Mouse (Mus musculus) G1E (cell line): ENCODE data around the gene Tpcn1. TPM values are rescaled to one million over a fixed set of nuclear protein-coding genes. Genes with fewer than 3 reads are reported as not detected.

Experiments
- ATAC-seq: 2 replicates; pipeline ENCODE4 v1.8.0; 2016; ENCODE audit warnings: mild to moderate bottlenecking; ENCODE audit not compliant: insufficient number of reproducible peaks, poor library complexity, low FRiP score, severe bottlenecking; ENCODE audit errors: extremely low read depth
- DNase-seq: peaks from one replicate; pipeline ENCODE4 v3.0.0; 2012; ENCODE audit warnings: low spot score
- H3K27me3 ChIP-seq: 2 replicates; pipeline ENCODE4 v1.6.1; 2012; ENCODE audit warnings: mild to moderate bottlenecking, low read length, inconsistent platforms; ENCODE audit not compliant: insufficient read depth
- H3K36me3 ChIP-seq: replicated peaks from 2 replicates; pipeline ENCODE3; 2012; ENCODE audit warnings: mild to moderate bottlenecking, inconsistent platforms
- H3K4me1 ChIP-seq: 2 replicates; pipeline ENCODE4 v1.6.1; 2012; ENCODE audit warnings: low read depth, low read length, inconsistent platforms, mixed read lengths; ENCODE audit not compliant: insufficient read depth
- H3K4me3 ChIP-seq: 2 replicates; pipeline ENCODE4 v1.5.1; 2012; ENCODE audit warnings: low read depth, mild to moderate bottlenecking, inconsistent platforms, low read length, moderate library complexity, mixed read lengths
- H3K9me3 ChIP-seq: replicated peaks from 2 replicates; pipeline ENCODE4 v1.6.1; 2012; ENCODE audit warnings: inconsistent platforms
- CTCF ChIP-seq: IDR thresholded peaks from 2 replicates; pipeline ENCODE4 v1.5.1; 2012; ENCODE audit warnings: low read depth, low read length, inconsistent platforms, mixed read lengths
- GATA1 ChIP-seq: IDR thresholded peaks from 2 replicates; pipeline ENCODE4 v1.6.1; 2012; ENCODE audit warnings: borderline replicate concordance, low read length, inconsistent platforms, mixed read lengths
- GATA2 ChIP-seq: IDR thresholded peaks from 2 replicates; pipeline ENCODE4 v1.6.1; 2012; ENCODE audit warnings: low read depth, low read length, inconsistent platforms, borderline replicate concordance
- POLR2AphosphoS5 ChIP-seq: IDR thresholded peaks from 2 replicates; pipeline ENCODE4 v1.6.1; 2012; ENCODE audit warnings: low read depth, low read length, inconsistent platforms; ENCODE audit not compliant: insufficient replicate concordance
- TAL1 ChIP-seq: conservative IDR thresholded peaks from 2 replicates; pipeline ENCODE4 v1.6.1; 2012; ENCODE audit warnings: low read depth, low read length, inconsistent platforms, mixed read lengths
- polyA plus RNA-seq: library from polyadenylated mRNA; stranded (reverse); fragments of >175 nt; gene quantifications from 2 replicates; pipeline ENCODE4 v1.2.3, GENCODE M21; 2012
- total RNA-seq, 2 experiments: library from RNA; stranded (forward) in 1 of 2; stranded (reverse) in 1 of 2; fragments of 200-1000 nt in 1 of 2; fragments of >200 nt in 1 of 2; fragmentation: Nextera tagmentation in 1 of 2; gene quantifications; 2 replicates each; pipeline ENCODE4 v1.2.3; 2014 to 2017

Tpcn1 gene
- total and polyA plus RNA-seq, 3 experiments, result 3.2 to 51.6 (median 33.2) TPM

GRCm38 (mm10) chr5:120495064-120495702 lies 93.3 kb downstream of the Tpcn1 start:
- TF ChIP-seq GATA2 (no peak), GATA1 (no peak), TAL1 (no peak), POLR2AphosphoS5 (no peak), CTCF (no peak)
- Histone ChIP-seq H3K4me3 (no peak overlapping the region), H3K27me3 (no peaks in the 10 kb centered on the region), H3K9me3 (no peaks in the 10 kb centered on the region), H3K4me1 (peaks cover 10% of the 10 kb centered on the region), H3K36me3 (peaks cover 94% of the 10 kb centered on the region)
- ATAC-seq (no peak), DNase-seq (no peak)

- Histone ChIP-seq H3K36me3 (peaks cover 92% of the 10 kb centered on the region), H3K4me3 (no peak overlapping the region)
- no peak for TF ChIP-seq GATA1
- TF ChIP-seq TAL1, result no peak
- TF ChIP-seq POLR2AphosphoS5, result no peak
- TF ChIP-seq CTCF, result no peak
- no peak for TF ChIP-seq GATA2
Observed at GRCm38 (mm10) chr5:120493873-120494395, 94.5 kb downstream of the Tpcn1 start.

GRCm38 (mm10) chr5:120493440-120493839 lies 95.0 kb downstream of the Tpcn1 start:
- TF ChIP-seq TAL1, result no peak
- no peak for TF ChIP-seq POLR2AphosphoS5
- no peak for TF ChIP-seq GATA2
- no peak for TF ChIP-seq GATA1
- TF ChIP-seq CTCF, result no peak
- Histone ChIP-seq H3K27me3 (no peaks in the 10 kb centered on the region), H3K4me3 (no peak overlapping the region), H3K36me3 (peaks cover 92% of the 10 kb centered on the region), H3K4me1 (peaks cover 6% of the 10 kb centered on the region), H3K9me3 (no peaks in the 10 kb centered on the region)
- DNase-seq (no peak), ATAC-seq (no peak)

More at GRCm38 (mm10) chr5:120493873-120494395, 94.5 kb downstream of the Tpcn1 start:
- no peaks in the 10 kb centered on the region for H3K27me3 ChIP-seq
- DNase-seq (no peak), ATAC-seq (no peak)
- H3K9me3 ChIP-seq, result no peaks in the 10 kb centered on the region
- peaks cover 6% of the 10 kb centered on the region for H3K4me1 ChIP-seq

- Histone ChIP-seq H3K27me3 (no peaks in the 10 kb centered on the region), H3K9me3 (no peaks in the 10 kb centered on the region), H3K36me3 (peaks cover 93% of the 10 kb centered on the region), H3K4me3 (no peak overlapping the region), H3K4me1 (peaks cover 6% of the 10 kb centered on the region)
- ATAC-seq (no peak), DNase-seq (no peak)
- no peak for TF ChIP-seq TAL1
- no peak for TF ChIP-seq CTCF
- no peak for TF ChIP-seq GATA1
- TF ChIP-seq GATA2, result no peak
- TF ChIP-seq POLR2AphosphoS5, result no peak
Observed at GRCm38 (mm10) chr5:120492437-120492836, 96.0 kb downstream of the Tpcn1 start.

- Histone ChIP-seq H3K4me1 (peaks cover 6% of the 10 kb centered on the region), H3K4me3 (no peak overlapping the region), H3K9me3 (no peaks in the 10 kb centered on the region), H3K36me3 (peaks cover 95% of the 10 kb centered on the region), H3K27me3 (no peaks in the 10 kb centered on the region)
- ATAC-seq (no peak), DNase-seq (no peak)
- TF ChIP-seq TAL1 (no peak), GATA1 (no peak), GATA2 (no peak), POLR2AphosphoS5 (no peak), CTCF (no peak)
Observed at GRCm38 (mm10) chr5:120490679-120491192, 97.7 kb downstream of the Tpcn1 start.

GRCm38 (mm10) chr5:120487844-120488243 lies 100.6 kb downstream of the Tpcn1 start:
- DNase-seq (no peak), ATAC-seq (no peak)
- no peak overlapping the region for H3K4me3 ChIP-seq
- TF ChIP-seq GATA1, result no peak
- TF ChIP-seq POLR2AphosphoS5, result no peak
- no peak for TF ChIP-seq GATA2
- no peak for TF ChIP-seq CTCF
- no peak for TF ChIP-seq TAL1
- H3K27me3 ChIP-seq, result no peaks in the 10 kb centered on the region
- H3K36me3 ChIP-seq, result peaks cover 91% of the 10 kb centered on the region
- H3K9me3 ChIP-seq, result no peaks in the 10 kb centered on the region
- H3K4me1 ChIP-seq, result peaks cover 6% of the 10 kb centered on the region

Other genes with a start within 250 kb of the Tpcn1 start
- not detected in 2 replicates for gene Lhx5, start 157.0 kb downstream of the Tpcn1 start, total RNA-seq (2014; fragmentation: Nextera tagmentation)
- 0.05 and 0.06 TPM in 2 replicates for gene Lhx5, start 157.0 kb downstream of the Tpcn1 start, total RNA-seq (2017)
- not detected in 2 replicates for gene Lhx5, start 157.0 kb downstream of the Tpcn1 start, polyA plus RNA-seq
- gene Sdsl, start 115.9 kb downstream of the Tpcn1 start, total RNA-seq (2014; fragmentation: Nextera tagmentation), result not detected in 2 replicates
- 0.70 and 1.6 TPM in 2 replicates for gene Sdsl, start 115.9 kb downstream of the Tpcn1 start, total RNA-seq (2017)
- 0.98 and 1.1 TPM in 2 replicates for gene Sdsl, start 115.9 kb downstream of the Tpcn1 start, polyA plus RNA-seq
- not detected in 2 replicates for gene Sds, start 112.1 kb downstream of the Tpcn1 start, total RNA-seq (2014; fragmentation: Nextera tagmentation)
- gene Sds, start 112.1 kb downstream of the Tpcn1 start, total RNA-seq (2017), result not detected in 2 replicates
- gene Sds, start 112.1 kb downstream of the Tpcn1 start, polyA plus RNA-seq, result not detected in 2 replicates
- 13.2 and 19.6 TPM in 2 replicates for gene Plbd2, start 85.0 kb downstream of the Tpcn1 start, total RNA-seq (2014; fragmentation: Nextera tagmentation)
- 8.4 and 8.7 TPM in 2 replicates for gene Plbd2, start 85.0 kb downstream of the Tpcn1 start, total RNA-seq (2017)
- 20.6 and 26.1 TPM in 2 replicates for gene Plbd2, start 85.0 kb downstream of the Tpcn1 start, polyA plus RNA-seq
- 5.3 and 6.6 TPM in 2 replicates for gene Slc8b1, start 77.5 kb downstream of the Tpcn1 start, total RNA-seq (2014; fragmentation: Nextera tagmentation)
- gene Slc8b1, start 77.5 kb downstream of the Tpcn1 start, total RNA-seq (2017), result 3.7 and 6.2 TPM in 2 replicates
- 3.4 and 3.6 TPM in 2 replicates for gene Slc8b1, start 77.5 kb downstream of the Tpcn1 start, polyA plus RNA-seq
- not detected in 2 replicates for gene Iqcd, start 343 bp upstream of the Tpcn1 start, total RNA-seq (2014; fragmentation: Nextera tagmentation)
- gene Iqcd, start 343 bp upstream of the Tpcn1 start, total RNA-seq (2017), result 0.35 and 0.60 TPM in 2 replicates
- 1.2 and 1.5 TPM in 2 replicates for gene Iqcd, start 343 bp upstream of the Tpcn1 start, polyA plus RNA-seq
- 8.4 and 10.5 TPM in 2 replicates for gene Rita1, start 23.9 kb upstream of the Tpcn1 start, total RNA-seq (2014; fragmentation: Nextera tagmentation)
- gene Rita1, start 23.9 kb upstream of the Tpcn1 start, total RNA-seq (2017), result 9.5 and 13.7 TPM in 2 replicates
- gene Rita1, start 23.9 kb upstream of the Tpcn1 start, polyA plus RNA-seq, result 42.4 and 45.7 TPM in 2 replicates
- 16.5 and 24.3 TPM in 2 replicates for gene Ddx54, start 24.1 kb upstream of the Tpcn1 start, total RNA-seq (2014; fragmentation: Nextera tagmentation)
- gene Ddx54, start 24.1 kb upstream of the Tpcn1 start, total RNA-seq (2017), result 31.5 and 34.7 TPM in 2 replicates
- 103 and 110 TPM in 2 replicates for gene Ddx54, start 24.1 kb upstream of the Tpcn1 start, polyA plus RNA-seq
- not detected in 2 replicates for gene Cfap73, start 45.6 kb upstream of the Tpcn1 start, total RNA-seq (2014; fragmentation: Nextera tagmentation)
- not detected in 2 replicates for gene Cfap73, start 45.6 kb upstream of the Tpcn1 start, total RNA-seq (2017)
- not detected in 2 replicates for gene Cfap73, start 45.6 kb upstream of the Tpcn1 start, polyA plus RNA-seq
- gene Rasal1, start 60.1 kb upstream of the Tpcn1 start, total RNA-seq (2014; fragmentation: Nextera tagmentation), result 5.6 and 13.2 TPM in 2 replicates
- gene Rasal1, start 60.1 kb upstream of the Tpcn1 start, total RNA-seq (2017), result 1.4 and 1.7 TPM in 2 replicates
- gene Rasal1, start 60.1 kb upstream of the Tpcn1 start, polyA plus RNA-seq, result 10.8 and 13.1 TPM in 2 replicates
- not detected in 2 replicates for gene Dtx1, start 123.3 kb upstream of the Tpcn1 start, total RNA-seq (2014; fragmentation: Nextera tagmentation)
- gene Dtx1, start 123.3 kb upstream of the Tpcn1 start, total RNA-seq (2017), result 0.05 and 0.06 TPM in 2 replicates
- gene Dtx1, start 123.3 kb upstream of the Tpcn1 start, polyA plus RNA-seq, result 0.03 and 0.09 TPM in 2 replicates
- gene Oas2, start 161.2 kb upstream of the Tpcn1 start, total RNA-seq (2014; fragmentation: Nextera tagmentation), result 1.7 and 3.5 TPM in 2 replicates
- gene Oas2, start 161.2 kb upstream of the Tpcn1 start, total RNA-seq (2017), result 2.3 and 2.4 TPM in 2 replicates
- gene Oas2, start 161.2 kb upstream of the Tpcn1 start, polyA plus RNA-seq, result 0.11 and 0.15 TPM in 2 replicates
- gene Oas3, start 189.0 kb upstream of the Tpcn1 start, total RNA-seq (2014; fragmentation: Nextera tagmentation), result 0.97 and 2.0 TPM in 2 replicates
- 0.60 and 0.76 TPM in 2 replicates for gene Oas3, start 189.0 kb upstream of the Tpcn1 start, total RNA-seq (2017)
- gene Oas3, start 189.0 kb upstream of the Tpcn1 start, polyA plus RNA-seq, result 0.26 and 0.28 TPM in 2 replicates
- not detected in 2 replicates for gene Oas1e, start 206.9 kb upstream of the Tpcn1 start, total RNA-seq (2014; fragmentation: Nextera tagmentation)
- gene Oas1e, start 206.9 kb upstream of the Tpcn1 start, total RNA-seq (2017), result 0.12 TPM in 1 of 2 replicates, not detected in the other
- not detected in 2 replicates for gene Oas1e, start 206.9 kb upstream of the Tpcn1 start, polyA plus RNA-seq
- 9.5 and 10.3 TPM in 2 replicates for gene Oas1c, start 223.8 kb upstream of the Tpcn1 start, total RNA-seq (2014; fragmentation: Nextera tagmentation)
- 4.3 and 6.4 TPM in 2 replicates for gene Oas1c, start 223.8 kb upstream of the Tpcn1 start, total RNA-seq (2017)
- 0.25 and 0.29 TPM in 2 replicates for gene Oas1c, start 223.8 kb upstream of the Tpcn1 start, polyA plus RNA-seq